Mouse (Mus musculus) C3H10T1/2 (cell line): ENCODE measurements around the gene Tnp2. TPM values are rescaled to one million over a fixed set of nuclear protein-coding genes. Genes with fewer than 3 reads are reported as not detected.

Source experiments
- polyA plus RNA-seq, 2 experiments: library from polyadenylated mRNA; unstranded; fragments of >200 nt; fragmentation: generic; extraction: Trizol; gene quantifications; one replicate each; pipeline ENCODE4 v1.2.1; 2012; ENCODE audit warnings: missing spikeins in 2 of 2

The Tnp2 gene
- polyA plus RNA-seq, result not detected

GRCm38 (mm10) chr16:10788271-10788670 lies at the start of gene Tnp2:
TSS of gene Tnp2 (minus strand) at chr16:10788660.

DNA sequence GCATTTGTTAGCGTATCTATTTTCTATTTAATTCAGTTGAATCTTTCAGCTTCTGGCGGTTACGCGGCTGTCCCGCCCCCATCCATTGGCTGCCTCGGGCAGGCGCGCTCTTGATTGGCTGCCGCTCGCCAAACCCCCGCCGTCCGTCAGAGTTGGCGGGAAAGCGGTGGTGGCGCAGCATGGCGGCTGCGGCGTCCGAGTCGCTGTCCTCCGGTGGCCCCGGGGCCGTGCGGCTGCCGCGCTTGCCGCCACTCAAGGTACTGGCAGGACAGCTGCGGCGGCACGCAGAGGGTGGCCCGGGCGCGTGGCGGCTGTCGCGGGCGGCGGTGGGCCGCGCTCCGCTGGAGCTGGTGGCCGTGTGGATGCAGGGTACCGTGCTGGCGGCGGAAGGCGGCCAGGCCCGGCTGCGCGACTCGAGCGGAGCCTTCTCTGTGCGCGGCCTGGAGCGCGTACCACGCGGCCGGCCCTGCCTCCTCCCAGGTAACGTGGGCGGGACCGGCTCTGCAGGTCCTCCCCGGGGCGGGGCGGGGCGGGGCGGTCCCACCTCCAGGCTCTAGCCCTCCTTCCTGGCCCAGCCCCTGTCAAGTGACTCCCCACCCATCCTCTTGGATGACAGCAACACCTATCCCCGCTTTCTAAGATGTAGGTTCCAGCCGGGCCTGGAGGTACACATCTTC lies 46.6 kb upstream of the Tnp2 start, which contains the start of gene Rmi2:
Rmi2 (plus strand) TSS at position 149 of the 677 bp plus-strand sequence.

DNA sequence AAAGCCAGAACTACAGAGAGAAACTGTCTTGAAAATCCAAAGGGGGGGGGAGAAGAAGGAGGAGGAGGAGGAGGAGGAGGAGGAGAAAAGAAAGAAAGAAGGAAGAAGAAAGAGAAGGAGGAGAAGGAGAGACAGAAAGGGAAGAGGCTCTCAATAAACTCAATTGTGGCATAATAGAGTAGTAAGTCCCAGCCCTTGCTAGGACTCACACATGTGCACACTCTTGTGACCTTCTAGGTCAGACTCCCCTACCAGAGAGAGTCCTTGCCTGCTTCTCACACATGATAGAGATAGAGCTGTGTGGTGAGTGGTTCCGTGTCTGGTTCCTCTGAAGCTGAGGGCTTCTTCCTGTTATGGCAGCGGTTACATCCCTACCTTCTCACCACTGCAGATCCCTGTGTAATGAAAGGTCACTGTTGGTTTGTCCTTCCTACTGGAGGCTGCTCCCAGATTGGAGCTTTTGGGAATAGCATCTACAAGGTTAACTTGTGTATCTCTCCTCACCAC lies 24.5 kb upstream of the Tnp2 start, which contains the start of gene Gm11172:
Gm11172 (plus strand) TSS at position 51 of the 507 bp plus-strand sequence.

DNA sequence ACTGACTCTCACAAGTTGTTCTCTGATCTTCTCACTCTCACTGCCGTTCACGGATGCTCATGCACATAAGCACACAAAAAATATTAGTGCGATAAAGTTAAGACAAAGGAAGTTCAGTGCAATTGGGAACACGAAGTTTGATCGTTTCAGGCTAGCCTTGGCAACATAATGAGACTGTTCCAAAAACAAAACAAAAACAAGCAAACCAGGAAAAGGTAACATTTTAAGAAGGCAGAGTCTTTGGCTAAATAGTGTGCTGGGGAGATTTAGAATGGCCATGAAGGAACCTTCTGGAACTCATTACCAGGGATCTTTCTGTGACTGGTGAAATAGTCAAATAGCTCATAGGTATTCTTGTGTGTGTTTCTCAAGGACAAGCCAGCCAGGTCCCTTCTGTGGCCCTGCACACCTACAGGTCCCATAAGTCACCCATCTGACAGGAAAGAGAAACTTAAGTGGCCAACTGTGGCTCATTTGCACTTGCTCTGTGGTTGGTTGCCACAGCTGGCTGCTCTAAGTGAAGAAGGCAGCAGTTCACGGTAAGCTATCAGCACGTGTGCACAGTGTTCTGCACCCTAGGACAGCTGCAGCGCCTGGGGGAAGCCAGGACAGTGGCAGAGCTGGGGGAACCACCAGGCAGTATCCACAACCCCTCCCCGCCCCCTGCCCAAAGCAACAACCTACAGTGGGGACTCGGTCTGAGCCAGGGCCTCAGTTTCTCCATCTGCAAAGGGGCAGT lies 17.5 kb upstream of the Tnp2 start, which contains the start of gene Prm1:
Prm1 (minus strand) TSS at position 51 of the 739 bp plus-strand sequence.

GRCm38 (mm10) chr16:10796034-10796433 lies 7.6 kb upstream of the Tnp2 start, which contains the start of gene Prm2:
TSS of gene Prm2 (minus strand) at chr16:10796134.

DNA sequence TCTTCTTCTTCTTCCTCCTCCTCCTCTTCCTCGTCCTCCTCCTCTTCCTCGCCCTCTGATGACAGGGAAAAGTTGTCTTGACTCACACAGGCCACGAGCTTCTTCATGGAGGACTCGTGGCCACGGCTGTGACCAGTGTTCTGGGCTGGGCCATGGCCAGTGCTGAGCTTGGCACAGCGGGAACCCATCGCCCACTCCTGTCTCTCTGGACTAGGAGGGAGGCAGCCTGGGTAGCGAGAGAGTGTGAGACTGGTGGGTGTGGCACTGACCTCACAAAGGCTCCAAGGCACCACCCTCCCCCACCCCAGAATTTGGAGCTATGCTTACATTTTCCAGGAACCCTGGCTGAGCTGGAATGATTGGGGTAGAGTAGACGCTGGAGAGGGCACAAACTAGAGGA lies 2.2 kb upstream of the Tnp2 start, which contains the start of gene Prm3:
Prm3 (minus strand) TSS at position 213 of the 400 bp plus-strand sequence.

DNA sequence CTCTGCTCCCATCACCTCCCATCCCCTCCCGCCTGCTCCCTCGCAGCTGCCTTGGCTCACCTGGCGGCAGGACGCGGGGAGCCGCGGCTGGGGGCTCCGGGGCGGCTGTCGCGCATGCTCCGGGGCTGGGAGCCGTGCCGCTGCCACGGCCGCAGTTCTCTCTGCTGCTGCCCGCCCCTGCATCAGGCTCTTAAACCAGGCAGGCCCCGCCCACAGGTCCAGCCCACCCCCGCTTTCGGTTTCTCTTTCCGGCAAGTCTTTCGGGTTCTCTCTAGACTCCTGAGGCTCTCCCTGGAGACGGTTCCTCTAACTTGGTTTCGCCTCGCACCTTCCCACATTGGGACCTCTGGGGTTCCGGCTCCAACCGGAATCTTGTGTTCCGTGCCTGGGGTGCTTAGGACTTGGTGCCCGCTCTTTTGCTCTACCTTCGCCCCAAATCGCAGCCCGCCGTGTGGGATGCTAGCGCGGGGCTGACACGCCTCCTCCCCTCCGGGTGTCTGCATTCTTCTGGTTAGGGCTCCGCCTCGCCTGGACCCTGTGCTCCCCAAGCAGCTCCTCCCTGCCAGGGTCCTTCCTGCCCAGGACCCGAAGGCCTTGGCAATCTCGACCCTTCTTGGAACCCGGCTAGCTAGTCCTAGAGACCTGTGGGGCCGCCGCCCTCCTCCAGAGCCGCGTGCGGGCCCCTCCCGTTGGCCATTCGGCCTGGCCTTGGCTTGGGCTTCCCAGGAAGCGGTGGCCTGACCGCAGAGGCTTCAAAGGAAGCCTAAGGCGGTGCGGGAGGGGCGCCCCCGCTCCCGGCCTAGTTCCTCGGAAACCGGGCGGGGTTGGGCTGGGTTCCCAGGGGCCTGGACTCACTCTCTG lies 2.9 kb downstream of the Tnp2 start, which contains the start of gene Socs1:
Socs1 (minus strand) TSS at position 166 of the 861 bp plus-strand sequence.

Other genes starting within 250 kb of the Tnp2 start
- 10 to 100 TPM; 14.9 to 43.5 TPM for gene Dexi, start 245.6 kb downstream of the Tnp2 start, polyA plus RNA-seq
- 10 to 100 TPM in 1 of 2 experiments, 1 to 10 TPM in 1; 3.3 to 11.1 TPM for gene Clec16a, start 243.3 kb downstream of the Tnp2 start, polyA plus RNA-seq
- 1 to 10 TPM; 7.2 to 7.5 TPM for gene Socs1, start 3.1 kb downstream of the Tnp2 start, polyA plus RNA-seq
- gene Prm3, start 2.3 kb upstream of the Tnp2 start, polyA plus RNA-seq, result not detected
- gene Prm2, start 7.5 kb upstream of the Tnp2 start, polyA plus RNA-seq, result not detected
- gene Prm1, start 17.2 kb upstream of the Tnp2 start, polyA plus RNA-seq, result not detected
- gene Gm11172, start 24.3 kb upstream of the Tnp2 start, polyA plus RNA-seq, result not detected
- gene Rmi2, start 46.4 kb upstream of the Tnp2 start, polyA plus RNA-seq, result 1 to 10 TPM; 2.4 to 7.2 TPM